Mouse (Mus musculus): Measurements from ENCODE around the gene Sstr4.

The Sstr4 gene

DNA sequence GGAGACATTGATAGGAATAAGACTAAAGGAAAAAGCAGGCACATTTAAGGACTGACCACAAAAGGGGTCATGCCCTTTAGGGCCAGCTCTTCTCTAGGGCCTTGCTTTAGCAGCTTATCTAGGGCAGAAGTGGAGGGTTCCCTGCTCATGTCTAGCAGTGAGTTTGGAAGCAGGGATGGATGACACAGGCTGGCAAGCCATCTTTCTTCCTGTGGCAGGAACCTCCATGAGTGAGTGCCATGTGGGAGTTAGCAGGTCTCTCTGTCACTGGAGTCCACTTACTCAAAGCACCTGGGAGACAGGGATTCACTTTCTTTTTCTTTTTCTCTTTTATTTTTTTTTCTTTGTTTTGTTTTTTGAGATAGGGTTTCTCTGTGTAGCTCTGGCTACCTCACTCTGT is 1.3 kb upstream of the Sstr4 start:
- DNase-seq (ENCODE audit: low spot score) = no peak

DNA sequence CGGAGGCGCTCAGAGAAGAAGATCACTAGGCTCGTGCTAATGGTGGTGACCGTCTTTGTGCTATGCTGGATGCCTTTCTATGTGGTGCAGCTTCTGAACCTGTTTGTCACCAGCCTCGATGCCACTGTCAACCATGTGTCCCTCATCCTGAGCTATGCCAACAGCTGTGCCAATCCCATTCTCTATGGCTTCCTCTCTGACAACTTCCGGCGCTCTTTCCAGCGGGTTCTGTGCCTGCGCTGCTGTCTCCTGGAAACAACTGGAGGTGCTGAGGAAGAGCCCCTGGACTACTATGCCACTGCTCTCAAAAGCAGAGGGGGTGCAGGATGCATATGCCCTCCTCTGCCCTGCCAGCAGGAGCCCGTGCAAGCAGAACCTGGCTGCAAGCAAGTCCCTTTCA is 1.1 kb downstream of the Sstr4 start:
- DNase-seq (ENCODE audit: low spot score) = no peak

DNA sequence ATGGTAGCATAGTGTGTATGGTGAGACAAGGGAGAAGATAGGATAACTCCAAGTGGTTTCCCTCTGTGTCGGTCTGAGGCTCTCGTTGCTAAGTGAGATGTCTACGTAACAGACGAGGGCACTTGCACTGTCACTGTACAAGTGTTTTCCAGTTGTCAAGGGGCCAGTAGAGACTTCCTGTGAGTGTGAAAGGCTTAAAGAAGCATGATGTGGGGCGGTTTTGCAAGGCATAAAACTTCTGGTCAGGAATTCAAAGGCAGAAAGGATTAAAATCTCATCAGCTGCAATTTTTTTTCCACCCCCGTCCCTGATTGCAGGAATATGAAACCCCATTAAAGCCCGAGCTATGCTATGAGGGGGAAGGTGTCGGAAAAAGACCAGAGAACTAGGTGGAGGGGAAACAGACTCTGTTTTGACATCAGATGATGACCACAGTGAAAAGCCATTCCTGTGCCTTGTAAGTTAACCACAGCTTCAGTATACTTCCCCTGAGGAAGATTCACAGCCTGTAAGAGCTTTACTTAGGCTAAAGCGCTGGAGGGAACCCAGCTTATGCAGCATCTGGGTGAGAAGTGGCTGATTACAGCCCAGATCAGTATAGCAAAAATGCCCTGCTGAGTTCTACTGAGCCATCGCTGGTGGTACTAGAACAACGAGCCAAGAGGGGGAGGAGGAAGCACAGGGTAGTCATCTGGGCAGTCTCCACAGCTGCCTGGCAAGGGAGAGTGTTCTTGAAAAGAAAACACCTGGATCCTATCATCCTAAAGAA is 2.1 kb downstream of the Sstr4 start:
- DNase-seq (ENCODE audit: low spot score) = no peak

GRCm38 (mm10) chr2:148397784-148398100 is 2.6 kb downstream of the Sstr4 start:
- DNase-seq (ENCODE audit: low spot score) = no peak

DNA sequence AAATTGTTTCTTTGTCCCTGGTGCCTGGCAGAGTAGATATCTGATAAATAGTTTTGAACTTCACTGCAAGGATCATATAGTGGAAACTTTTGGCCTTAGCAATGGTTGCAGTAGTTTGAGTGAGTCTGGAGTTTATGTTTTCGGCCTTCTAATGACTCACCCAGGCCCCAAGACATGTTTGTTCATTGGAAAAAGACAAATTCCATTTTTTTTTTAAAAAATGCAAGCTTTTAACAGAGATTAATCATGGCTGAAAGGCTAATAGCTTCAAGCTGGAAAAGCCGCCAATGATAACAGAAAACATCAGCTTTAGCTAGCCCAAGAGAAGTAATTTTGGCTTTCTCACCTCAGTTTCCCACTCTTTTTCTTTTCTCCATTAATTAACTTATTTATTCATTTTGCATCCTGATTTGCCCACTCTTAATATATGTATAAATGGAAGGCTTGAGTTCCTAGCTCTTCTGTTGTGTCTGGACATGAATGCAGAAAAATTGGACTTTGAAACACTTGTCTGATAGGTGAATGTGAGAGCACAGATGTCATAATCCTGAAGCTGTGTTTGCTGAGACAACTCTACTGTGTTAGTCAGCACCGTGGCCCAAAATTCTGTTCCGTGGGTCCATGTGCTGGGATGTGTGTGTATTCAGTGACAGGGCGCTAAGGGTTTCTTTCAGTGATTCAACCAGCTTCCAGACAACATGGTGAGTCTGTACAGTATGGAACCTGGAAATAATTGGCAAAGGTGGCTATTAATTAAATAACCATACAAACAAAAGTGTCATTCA is 3.9 kb downstream of the Sstr4 start:
- no peak for DNase-seq (ENCODE audit: low spot score)

GRCm38 (mm10) chr2:148402227-148402626 is 7.1 kb downstream of the Sstr4 start:
- DNase-seq (ENCODE audit: low spot score) = no peak

GRCm38 (mm10) chr2:148404906-148405305 is 9.8 kb downstream of the Sstr4 start:
- no peak for DNase-seq (ENCODE audit: low spot score)

DNA sequence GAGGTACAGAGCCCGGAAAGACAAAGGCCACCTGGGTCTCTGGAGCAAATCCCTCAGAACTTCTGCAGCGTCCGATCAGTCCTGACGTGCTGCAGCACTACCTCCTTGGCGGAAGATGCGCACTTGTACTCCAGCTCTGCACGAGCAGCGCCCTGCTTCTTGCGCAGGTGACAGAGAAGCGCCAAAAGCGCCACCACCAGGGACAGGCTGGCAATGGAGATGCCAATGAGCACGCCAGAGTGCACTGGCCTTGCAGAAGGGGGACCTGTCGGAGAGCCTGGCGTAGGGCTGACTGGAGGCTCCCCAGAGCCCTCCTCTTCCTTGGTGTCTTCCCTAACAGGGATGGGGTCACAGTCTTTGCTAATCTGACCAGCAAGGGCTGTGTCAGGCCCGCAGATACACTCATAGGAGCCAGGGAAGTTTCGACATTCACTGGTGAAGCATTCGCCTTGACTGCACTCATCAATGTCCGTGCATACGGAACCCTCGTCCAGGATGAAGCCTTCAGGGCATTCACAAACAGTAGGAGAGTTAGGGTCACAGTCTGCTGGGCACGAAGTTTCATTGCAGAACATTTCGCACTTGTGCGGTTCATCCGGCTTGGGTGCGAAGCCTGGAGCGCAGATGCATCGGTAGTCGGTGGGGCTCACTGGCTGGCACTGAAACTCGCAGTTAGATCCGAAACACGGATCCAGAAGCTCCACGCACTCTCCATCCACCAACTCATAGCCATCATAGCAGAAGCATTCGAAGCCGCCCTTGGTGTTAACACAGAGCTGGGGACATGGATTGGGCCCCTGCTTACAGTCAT is 11.2 kb downstream of the Sstr4 start:
- DNase-seq (ENCODE audit: low spot score) = peak; percentile 50

GRCm38 (mm10) chr2:148406971-148407869 is 12.1 kb downstream of the Sstr4 start:
- DNase-seq (ENCODE audit: low spot score) = peak; percentile 26

GRCm38 (mm10) chr2:148407870-148408760 is 13.0 kb downstream of the Sstr4 start, which contains the start of gene Thbd:
Gene Thbd, minus strand, starts transcription at chr2:148408188.
- DNase-seq (ENCODE audit: low spot score) = peak; percentile 51

DNA sequence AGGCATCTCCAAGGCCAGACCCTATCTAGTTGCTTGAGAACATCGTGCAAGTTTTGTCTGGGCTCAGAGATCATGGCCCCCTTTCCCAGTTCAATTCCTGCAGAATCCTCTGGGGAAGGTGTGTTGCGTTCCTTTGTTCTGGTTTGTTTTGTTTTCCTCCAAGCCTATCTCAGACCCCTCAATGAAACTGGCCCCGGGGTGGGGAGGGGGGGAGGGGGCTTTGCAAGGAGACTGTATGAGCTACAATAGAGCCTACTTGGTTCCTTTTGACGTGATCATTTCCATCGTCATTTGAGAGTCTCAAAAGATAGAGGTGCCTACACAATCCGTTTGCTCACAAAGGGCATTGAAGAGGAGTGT is 13.6 kb downstream of the Sstr4 start:
- DNase-seq (ENCODE audit: low spot score) = no peak

GRCm38 (mm10) chr2:148409141-148409540 is 14.0 kb downstream of the Sstr4 start:
- DNase-seq (ENCODE audit: low spot score) = peak; percentile 72

- DNase-seq (ENCODE audit: low spot score) = no peak
Measured at GRCm38 (mm10) chr2:148409821-148410220, 14.7 kb downstream of the Sstr4 start.

- DNase-seq (ENCODE audit: low spot score) = no peak
Measured at GRCm38 (mm10) chr2:148419151-148419550, 24.0 kb downstream of the Sstr4 start.

- no peak for DNase-seq (ENCODE audit: low spot score)
Measured at GRCm38 (mm10) chr2:148419776-148420175, 24.6 kb downstream of the Sstr4 start.

- DNase-seq (ENCODE audit: low spot score) = no peak
Measured at GRCm38 (mm10) chr2:148421112-148421511, 26.0 kb downstream of the Sstr4 start.

- DNase-seq (ENCODE audit: low spot score) = no peak
Measured at GRCm38 (mm10) chr2:148421706-148422105, 26.6 kb downstream of the Sstr4 start.

- DNase-seq (ENCODE audit: low spot score) = no peak
Measured at GRCm38 (mm10) chr2:148425709-148426382, 30.7 kb downstream of the Sstr4 start.

DNA sequence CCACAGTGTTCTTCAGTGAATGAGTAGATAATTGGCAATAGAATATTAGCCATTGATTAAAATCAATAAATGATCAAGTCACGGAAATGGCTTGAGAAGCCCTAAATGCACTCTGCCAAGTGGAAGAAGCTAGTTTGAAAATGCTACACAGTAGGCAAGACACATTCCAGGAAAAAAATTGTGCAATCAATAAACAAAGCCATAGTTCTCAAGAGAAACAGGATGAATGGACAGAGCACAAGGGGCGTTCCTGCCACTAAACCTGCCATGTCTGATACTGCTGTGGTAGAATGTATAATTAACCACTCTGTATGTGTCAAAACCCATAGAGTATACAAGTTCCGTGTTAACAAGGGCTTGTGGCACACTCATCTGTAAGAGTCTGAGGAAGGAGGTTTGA is 32.4 kb downstream of the Sstr4 start:
- DNase-seq (ENCODE audit: low spot score) = no peak

DNA sequence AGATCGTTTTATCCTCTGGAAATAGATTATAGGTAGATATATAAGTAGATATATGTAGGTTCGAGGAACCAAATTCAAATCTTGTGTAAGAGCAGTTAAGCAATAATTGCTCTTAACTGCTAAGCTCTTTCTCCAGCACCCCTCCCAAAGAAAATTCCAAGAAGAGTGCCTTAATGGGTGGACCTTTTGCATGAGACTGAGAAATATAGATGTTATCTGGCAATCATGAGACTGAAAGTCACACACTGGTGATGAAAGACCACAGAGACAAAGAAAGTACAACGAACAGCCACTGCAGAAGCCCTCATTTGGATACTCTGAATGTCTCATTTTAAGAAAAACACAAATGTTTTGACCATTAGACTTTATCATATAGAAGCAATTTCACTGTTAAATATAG is 33.4 kb downstream of the Sstr4 start:
- DNase-seq (ENCODE audit: low spot score) = no peak

All from retina, embryonic 14.5 days (tissue).